Mouse (Mus musculus): ENCODE data around the gene Gpr61.

- TF ChIP-seq CTCF (IDR thresholded peaks at IDR 0.05; ENCODE audit: extremely low read depth, insufficient read length, insufficient replicate concordance, low read depth, low read length) (peak; percentile 15; the same call in 1 of the 2 replicates), POLR2A (IDR thresholded peaks at IDR 0.05; ENCODE audit: low read depth, low read length) (no peak)
Observed at GRCm38 (mm10) chr3:108178756-108179715, 24.4 kb upstream of the Gpr61 start.

All from small intestine, adult 2 months (tissue).